Mouse (Mus musculus): ENCODE measurements around the gene Chadl. TPM values are rescaled to one million over a fixed set of nuclear protein-coding genes. Genes with fewer than 3 reads are reported as not detected.
"Not testable (repeated sequence)": the region's sequence is repeated elsewhere in the genome, so short reads cannot be mapped to it uniquely, and the experiment has no call there.

The Chadl gene
- 1 to 10 TPM; 1.2 to 1.8 TPM for total RNA-seq (2021)

DNA sequence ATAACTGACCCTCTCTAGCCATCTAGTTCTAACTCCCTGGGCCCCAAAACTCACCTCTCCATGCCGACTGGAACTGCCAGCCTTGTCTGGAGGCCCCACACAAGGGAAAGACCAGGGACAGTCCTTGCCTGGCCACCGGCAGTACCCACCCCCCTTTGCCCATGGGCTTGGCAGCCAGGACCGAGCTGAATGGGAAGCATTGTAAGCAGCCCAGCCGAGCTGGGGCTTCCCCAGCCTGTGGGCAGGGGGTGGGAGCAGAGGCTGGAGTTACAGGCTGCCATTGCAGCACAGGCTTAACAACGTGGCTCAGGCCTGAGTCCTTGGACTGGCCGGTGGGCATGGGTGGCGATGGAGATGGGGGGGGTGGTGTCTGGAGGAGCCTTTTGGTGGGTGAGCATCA is at the start of gene Chadl:
TSS of gene Chadl (minus strand) at position 113 of the 400 bp plus-strand sequence.
- DNase-seq, result no peak
- intact Hi-C loops (cut with DNase I), result no loop called here

DNA sequence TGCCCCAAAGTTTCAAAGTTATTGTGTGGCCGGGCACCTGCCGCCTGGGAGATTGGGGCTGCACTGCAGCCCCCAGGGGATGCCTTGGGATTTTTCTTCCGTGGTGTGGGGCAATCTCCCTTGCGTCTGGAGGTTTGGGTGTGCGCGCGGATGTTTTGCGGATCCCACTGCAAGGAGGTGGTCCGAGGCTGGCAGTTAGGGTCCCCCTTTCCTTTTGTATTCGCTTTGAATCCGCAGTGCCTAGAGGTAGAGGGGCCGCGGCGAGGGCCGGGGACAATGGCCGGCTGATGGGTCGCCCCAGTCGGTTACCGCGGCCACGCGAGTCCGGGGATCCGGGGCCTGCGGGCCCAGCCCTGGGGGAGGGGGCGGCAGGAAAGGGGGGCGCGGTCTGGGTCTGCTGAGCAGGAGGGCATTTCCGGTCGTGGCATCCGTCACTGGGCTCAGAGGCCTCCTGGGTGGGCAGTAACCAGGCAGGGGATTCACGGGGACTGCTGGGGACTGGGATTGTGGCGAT is 48.6 kb upstream of the Chadl start:
- intact Hi-C loops (cut with DNase I), result loop anchor here (2.0 kb wide), 2 partner anchors 57 to 65 kb away; partner anchors contain the start of gene Tef
- peak; percentile 67 to 79 for DNase-seq

DNA sequence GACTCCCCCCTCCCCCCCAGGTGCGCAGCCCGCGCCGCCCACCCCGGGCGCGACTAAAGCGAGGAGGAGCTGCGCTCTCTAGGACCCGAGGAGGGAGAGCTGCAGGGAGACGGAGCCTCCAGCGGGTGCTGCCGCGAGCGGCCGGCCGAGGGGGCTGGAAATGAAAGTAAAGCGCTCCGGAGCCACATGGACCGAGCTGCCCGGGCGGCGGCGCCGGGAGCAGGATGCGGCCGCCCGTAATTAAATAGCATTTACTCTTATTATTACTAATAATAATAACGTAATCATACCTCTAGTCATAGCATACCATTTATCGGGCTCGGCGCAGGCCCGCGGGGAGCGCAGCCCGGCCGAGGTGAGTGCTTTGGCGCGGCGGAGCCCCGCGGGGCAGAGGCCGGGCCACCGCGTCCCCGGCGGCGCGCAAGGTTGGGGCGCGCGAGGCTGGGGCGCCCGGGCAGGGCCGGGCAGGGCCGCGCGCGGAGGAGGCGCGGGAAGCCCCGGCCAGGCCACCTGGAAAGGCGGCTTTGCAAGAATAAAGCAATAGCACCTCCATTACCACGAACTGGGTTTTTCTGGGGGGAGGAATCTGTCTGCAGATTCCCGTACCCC is 48.0 kb upstream of the Chadl start, which contains the start of the genes Zc3h7b and Rangap1:
TSS of gene Zc3h7b (plus strand) at position 66 of the 609 bp plus-strand sequence.
TSS of gene Rangap1 (minus strand) at position 539 of the 609 bp plus-strand sequence.
- DNase-seq, result peak; percentile 84 to 85
- intact Hi-C loops (cut with DNase I), result loop anchor here (2.0 to 5.0 kb wide), 3 partner anchors 58 to 172 kb away; partner anchors contain the start of gene Tef

DNA sequence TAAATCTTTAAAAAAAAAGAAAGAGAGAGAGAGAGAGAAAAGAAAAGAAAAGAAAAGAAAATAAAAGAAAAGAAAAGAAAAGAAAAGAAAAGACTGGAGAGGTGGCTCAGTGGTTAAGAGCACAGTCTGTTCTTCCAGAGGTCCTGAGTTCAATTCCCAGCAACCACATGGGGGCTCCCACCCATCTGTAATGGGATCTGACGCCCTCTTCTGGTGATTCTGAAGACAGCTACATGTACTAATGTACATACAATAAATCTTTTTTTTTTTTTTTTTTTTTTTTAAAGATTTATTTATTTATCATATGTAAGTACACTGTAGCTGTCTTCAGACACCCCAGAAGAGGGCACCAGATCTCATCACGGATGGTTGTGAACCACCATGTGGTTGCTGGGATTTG is 45.3 kb upstream of the Chadl start:
- not testable (repeated sequence) for DNase-seq
- intact Hi-C loops (cut with DNase I), result loop anchor here (5.0 kb wide), 1 partner anchor 175 kb away; no protein-coding TSS in a partner anchor

DNA sequence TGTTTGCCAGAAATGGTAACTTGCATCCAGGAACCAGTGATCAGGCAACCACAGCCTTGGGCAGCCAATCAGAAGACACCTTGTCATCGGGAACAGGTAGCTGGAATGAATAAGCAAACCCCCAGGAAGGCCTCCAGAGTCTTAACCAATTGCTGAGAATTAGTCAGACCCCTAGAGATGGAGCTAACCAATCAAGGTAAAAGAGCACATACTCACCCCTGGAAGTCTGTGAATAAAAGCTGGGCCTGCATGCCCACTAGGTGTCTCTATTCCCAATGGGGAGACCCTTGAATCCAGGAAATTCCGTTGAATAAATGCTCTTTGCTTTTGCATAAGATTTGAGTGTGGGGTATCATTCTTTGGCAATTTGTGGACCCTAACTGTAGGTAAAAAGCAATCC is 42.8 kb upstream of the Chadl start:
- no peak for DNase-seq
- intact Hi-C loops (cut with DNase I), result loop anchor here (5.0 kb wide), 1 partner anchor 177 kb away; no protein-coding TSS in a partner anchor

DNA sequence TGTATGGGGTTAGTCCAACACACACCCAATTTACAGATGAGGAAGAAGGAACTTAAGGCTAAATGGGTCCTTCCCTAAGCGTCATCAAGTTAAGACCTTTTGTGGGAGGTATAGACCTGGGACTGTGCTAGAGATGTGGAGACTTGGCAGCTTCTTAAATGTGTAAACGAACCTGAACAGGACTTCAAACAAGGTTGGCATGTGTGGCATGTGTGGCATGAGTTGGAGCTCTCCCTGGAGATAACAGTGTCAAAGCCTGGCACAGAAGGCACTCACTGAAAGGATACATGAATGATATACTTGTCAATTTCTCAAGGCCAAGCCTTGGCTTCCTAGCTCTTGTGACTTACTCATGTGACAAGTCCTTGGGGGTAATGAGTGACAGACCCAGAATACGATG is 42.2 kb upstream of the Chadl start:
- intact Hi-C loops (cut with DNase I), result no loop called here
- DNase-seq, result no peak

DNA sequence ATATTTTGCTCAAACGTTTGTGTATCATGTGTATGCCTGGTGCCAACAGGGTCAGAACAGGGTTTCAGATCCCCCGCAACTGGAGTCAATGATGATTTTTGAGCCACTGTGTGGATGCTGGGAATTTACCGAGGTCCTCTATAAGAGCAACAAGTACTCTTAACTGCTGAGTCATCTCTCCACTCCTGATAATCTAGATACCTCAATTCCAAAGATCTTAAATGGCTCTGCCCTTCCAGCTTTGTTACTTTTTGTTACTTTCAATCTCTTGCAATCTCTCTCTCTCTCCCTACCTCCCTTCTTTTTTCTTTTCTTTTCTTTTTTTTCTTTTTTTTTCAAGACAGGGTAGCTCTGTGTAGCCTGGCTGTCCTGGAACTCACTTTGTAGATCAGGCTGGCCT is 38.0 kb upstream of the Chadl start:
- intact Hi-C loops (cut with DNase I), result no loop called here
- no peak for DNase-seq

DNA sequence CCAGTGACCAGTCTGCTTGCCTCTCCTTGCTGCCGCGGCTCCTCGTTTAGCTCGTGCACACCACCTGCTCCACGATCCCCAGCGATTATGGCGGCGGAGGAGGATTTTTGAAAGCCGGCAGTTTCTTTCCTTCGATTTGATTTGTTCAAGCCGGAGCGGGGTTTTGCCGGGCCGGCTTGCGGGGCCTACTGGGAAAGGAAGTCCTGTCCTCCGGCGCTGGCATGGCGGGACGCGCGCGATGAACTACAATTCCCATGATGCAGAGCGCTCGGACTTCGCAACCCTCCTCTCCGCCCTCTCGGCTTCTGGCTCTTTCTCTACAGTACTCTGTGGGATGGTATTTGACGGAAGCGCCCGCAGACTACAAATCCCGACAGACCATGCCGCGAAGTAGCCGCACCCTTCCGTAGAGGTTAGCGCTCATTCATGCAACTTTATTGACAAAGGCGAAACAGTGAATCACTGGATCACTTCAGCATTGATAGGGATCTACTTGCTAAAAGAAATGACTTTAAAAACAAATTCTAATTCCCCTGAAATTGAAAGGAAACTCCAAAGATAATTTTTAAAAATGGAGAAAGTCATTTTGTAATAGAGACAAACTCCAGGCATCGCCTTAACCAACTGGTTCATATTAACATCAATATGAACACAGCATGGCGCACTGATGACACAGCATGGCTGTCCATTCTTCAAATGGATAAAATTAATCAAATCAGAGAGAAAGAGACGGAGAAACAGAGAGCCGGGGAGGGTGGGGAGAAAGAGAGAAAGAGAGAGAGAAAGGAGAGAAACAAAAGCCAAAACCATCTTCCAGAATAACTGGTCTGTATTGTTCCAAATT is 32.9 kb upstream of the Chadl start:
- intact Hi-C loops (cut with DNase I), result no loop called here
- peak; percentile 98 to 99 for DNase-seq

DNA sequence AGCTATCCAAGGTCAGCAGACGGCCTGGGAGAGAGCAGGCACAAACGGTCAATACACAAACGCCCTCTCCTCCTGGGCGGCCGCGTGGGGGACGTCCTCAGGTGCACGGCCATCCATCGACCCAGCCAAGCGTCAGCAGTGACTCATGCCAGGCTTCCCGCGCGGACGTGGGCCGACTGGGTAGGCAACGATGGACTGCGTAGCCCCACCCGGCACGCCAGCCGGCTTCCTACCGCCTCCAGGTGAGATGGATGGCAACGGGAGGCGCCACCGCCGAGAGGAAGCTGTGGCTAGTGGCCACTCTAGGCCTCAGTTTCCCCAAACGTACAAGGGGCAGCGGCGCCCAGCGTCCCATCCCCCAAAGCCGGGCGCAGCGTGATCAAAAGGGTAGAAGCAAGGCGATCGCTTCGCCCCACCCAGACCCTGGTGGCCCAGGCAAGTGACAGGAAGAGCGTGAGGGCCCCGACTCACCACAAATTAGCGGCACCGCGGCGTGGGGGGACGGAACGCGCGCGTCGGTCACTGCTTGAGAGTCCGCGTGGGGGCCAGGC is 32.2 kb upstream of the Chadl start:
- DNase-seq, result peak in 1 of 2 experiments; percentile 19
- intact Hi-C loops (cut with DNase I), result no loop called here

DNA sequence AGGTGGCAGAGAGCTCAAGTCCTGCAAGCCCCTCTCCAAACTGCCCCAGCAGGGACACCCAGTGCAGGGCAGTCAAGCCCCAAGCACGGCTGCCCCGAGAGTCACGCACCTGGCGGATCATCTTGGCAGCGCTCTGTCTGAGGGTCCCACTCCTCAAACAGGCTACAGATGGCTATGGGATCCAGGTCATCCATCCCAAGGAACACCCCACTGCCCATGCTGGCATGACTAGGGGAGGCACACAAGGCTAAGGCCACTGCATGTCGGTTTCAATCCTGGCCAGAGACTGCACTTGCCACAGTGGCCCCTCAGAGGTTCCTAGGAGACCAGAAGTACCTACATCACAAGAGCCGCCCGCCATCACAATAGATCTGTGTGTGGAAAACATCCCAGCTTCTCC is 28.9 kb upstream of the Chadl start:
- intact Hi-C loops (cut with DNase I), result no loop called here
- DNase-seq, result no peak

DNA sequence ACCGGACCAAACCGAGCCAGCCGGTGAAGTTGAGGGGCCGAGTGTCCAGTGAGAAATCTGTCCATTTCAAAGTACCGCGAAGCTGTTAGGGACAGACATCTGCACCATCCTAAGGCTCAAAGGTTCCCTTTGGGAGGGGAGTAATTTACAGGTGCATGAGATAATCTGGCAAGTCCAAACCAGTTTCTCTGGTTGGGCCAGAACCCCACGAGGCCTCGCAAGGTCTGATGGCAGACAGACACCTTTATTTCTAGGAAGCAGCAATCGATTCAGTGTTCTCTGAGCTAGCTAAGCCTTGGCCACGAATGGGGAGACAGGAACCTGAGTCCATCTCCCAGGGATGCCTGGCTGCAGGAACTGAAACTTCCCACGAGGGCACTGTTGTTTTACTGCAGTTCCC is 26.6 kb upstream of the Chadl start:
- no peak for DNase-seq
- intact Hi-C loops (cut with DNase I), result no loop called here

DNA sequence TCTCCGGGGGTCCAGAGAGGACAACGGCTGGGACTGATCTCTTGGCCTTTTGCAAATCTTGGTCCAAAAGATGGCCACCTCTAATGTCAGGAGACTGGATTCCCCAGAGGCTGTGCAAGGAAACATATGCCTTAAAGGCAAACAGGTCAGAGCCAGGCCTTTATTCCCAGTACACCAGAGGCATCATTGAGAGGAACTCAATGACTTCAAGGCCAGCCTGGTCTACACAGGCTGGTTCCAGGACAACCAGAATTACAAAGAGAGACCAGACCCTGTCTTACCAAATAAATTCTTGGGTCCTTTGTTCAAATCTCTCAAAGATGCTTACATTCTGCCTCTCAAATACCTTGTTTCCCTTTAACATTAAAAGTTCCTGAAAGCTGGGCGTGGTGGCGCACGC is 25.3 kb upstream of the Chadl start:
- intact Hi-C loops (cut with DNase I), result no loop called here
- DNase-seq, result no peak

DNA sequence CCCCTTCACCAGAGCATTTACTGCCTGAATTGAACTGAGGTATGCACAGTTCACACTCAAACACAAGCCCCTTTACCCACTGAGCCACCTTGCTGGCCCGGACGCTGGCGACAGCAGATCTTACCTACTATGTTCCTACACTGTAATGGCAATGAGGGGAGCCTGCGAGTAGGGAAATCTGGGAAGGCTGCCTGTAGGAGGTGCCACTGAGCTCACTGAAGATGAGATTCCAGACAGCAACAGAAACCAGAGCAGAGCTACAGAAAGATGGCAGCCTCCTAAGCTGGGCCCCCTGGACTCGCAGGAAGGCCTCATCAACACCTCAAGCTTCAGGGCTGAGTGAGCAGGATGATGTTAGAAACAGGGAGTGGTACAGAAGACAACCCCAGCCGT is 22.0 kb upstream of the Chadl start:
- intact Hi-C loops (cut with DNase I), result no loop called here
- no peak for DNase-seq

DNA sequence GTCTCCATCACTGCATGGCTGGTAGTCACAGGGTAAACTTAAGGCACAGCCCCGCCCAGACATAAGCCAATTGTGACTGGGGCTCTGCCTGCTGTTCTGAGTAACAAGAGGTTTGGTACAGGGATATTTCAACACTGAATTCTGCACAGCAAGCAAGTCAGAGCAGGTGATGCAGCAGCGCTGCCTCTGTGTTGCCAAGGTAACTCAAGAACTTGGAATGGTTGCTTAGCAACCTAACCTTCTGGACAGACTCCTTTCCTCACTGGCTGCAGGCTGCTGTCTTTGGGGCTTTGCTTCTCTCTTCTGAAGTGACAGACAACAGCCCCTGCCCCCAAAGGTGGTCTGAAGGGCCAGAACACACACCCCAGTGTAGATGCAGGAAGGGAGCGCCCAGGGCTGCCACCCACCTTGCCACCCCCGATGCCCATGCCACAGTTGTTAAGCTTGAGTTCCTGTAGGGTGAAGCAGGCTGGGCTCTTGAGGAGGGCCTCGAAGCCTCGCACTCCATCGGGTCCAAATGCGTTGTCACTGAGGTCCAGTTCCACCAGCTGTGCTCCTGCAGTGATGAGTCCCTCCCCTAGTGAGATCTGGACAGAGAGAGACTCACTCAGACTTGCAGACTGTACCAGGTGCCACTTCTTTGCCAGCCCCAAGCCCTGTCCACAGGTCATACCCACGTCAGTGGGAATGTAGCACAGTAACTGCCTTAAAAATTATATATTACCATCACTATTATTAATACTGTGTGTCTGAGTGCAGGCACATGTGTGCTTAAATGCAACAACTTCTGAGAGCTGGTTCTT is 21.4 kb upstream of the Chadl start:
- intact Hi-C loops (cut with DNase I), result no loop called here
- no peak for DNase-seq

DNA sequence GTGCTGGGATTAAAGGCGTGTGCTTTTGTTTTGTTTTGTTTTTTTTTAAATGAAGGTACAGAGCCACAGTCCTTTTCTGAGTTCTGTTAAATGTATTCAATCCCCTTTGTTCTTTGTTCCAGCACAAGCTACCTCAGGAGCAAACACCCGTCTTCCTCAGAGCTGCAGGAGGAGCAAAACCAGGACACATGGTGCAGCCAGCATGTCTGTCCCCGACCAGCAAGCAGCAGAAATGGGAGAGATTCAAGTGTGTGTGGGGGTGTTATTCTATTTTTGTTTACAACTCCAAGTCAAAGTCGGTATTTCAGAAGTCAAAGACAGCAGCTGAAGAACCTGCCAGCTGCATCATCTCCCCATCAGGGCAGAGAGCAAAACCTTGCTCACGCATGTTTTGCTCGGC is 16.7 kb upstream of the Chadl start:
- intact Hi-C loops (cut with DNase I), result no loop called here
- DNase-seq, result no peak

DNA sequence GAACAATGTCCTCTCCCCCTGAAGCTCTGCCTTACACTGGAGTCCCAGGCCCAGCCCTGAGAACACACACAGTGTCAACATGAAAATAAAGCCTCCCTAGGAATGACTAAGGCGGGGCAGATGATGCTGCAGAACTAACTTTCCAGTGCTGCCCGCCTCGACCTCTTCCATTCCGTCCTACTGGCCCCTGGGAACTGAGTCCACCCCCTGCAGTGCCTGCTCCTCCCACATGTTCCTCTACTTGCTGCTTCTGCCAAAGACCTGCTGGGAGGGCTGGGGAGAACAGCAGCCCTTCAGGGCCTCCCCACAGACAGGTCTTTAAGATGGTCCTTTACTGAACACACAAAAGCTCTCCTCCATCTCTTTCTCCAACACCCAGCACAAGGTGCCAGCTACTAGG is 13.7 kb upstream of the Chadl start:
- intact Hi-C loops (cut with DNase I), result no loop called here
- no peak for DNase-seq

DNA sequence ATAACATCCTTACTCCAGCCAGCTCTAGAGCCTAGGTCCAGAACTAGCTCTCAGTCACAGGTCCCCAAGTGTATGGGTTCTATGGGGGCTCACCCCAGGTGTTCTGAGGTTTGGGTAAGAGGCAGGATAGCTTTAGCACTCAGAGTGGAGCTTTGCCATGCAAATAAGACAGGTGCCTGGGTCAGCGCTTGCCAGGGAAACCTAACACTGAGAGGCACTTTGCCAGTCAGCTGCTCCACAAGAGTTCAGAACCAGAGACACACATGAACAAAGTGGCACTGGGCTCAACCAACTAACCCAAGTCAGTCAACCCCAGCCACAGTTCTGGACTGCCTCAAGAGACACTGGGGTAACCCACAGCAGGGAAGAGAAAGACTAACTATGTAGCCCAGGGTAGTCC is 12.6 kb upstream of the Chadl start:
- DNase-seq, result no peak
- intact Hi-C loops (cut with DNase I), result no loop called here

DNA sequence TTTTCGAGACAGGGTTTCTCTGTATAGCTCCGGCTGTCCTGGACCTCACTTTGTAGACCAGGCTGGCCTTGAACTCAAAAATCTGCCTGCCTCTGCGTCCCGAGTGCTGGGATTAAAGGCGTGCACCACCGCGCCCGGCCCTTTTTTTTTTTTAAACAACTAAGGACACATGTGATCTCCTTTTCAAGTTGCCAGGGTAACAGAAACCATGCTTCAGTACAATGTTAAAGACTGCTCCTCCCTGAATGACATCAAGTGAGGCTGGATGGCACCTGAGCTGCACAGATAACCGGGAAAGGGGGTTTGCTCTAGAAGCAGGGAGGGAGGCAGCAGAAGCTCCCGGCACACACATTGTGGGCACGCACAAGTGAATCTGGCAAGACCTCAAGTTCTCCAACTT is 11.9 kb upstream of the Chadl start:
- DNase-seq, result no peak
- intact Hi-C loops (cut with DNase I), result no loop called here

DNA sequence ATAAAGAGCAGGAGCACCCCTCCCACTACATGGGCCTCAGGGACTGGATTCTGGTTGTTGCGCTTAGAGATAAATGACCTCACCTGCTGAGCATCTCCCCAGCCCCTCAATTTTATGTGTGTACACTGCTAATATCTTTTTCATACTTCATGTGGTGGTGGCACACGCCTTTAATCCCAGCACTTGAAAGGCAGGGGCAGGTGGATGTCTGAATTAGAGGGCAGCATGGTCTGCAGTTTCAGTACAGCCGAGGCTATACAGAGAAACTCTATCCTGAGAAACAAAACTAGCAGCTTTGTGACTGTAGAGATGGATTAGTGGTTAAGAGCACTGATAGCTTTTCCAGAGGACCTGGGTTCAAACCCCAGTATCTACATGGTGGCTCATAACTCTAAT is 6.0 kb upstream of the Chadl start:
- DNase-seq, result no peak
- intact Hi-C loops (cut with DNase I), result no loop called here

DNA sequence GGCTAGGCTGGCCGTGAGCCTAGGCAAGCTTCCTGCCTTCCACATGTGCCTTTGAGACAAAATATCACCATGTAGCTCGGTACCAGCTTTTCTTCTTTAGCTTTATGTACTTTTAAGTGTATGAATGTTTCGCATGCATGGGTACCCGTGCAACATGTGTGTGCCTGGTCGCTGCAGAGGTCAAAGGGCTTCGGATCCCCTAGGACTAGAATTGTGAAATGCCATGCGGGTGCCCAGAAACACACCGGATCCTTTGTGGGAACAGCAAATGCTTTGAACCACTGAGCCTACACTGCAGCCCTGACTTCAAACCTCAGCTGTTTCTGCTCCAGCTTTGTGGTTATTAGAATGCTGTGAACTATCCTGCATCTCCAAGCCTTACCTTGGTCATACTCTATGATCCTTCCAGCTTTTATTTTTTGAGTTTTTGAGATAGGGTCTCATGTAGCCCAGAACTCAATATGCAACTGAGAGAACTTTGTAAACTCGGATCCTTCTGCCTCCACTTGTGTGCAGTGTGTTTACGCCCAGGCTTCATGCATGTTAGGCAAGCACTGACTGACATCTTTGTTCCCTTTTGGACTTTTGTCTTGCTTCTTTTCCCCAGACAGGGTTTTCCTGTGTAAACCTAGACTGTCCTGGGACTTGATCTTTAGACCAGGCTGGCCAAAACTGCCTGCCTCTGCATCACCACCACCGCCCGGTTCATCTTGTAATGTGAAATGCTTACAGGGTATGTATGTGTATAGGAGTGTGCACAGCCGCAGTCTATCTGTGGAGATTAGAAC is 5.4 kb upstream of the Chadl start:
- intact Hi-C loops (cut with DNase I), result no loop called here
- no peak for DNase-seq
